Mouse (Mus musculus) stomach, embryonic 14.5 days (tissue): ENCODE data around the gene Grk1. TPM values are rescaled to one million over a fixed set of nuclear protein-coding genes. Genes with fewer than 3 reads are reported as not detected.

Source experiments
- ATAC-seq: fragments of 200-750 bp; cut with Nextera tagmentation; 2 replicates; pipeline ENCODE4 v1.8.0; 2017; ENCODE audit warnings: low read depth, moderate TSS enrichment; ENCODE audit not compliant: insufficient number of reproducible peaks, insufficient read depth, low FRiP score
- H3K27ac ChIP-seq: fragments of 300-500 bp; sonication (generic); 2 replicates; pipeline ENCODE4 v1.5.1; 2014; ENCODE audit warnings: mild to moderate bottlenecking, low read length, moderate library complexity, mixed read lengths
- H3K27me3 ChIP-seq: fragments of 300-500 bp; sonication (generic); 2 replicates; pipeline ENCODE4 v1.6.1; 2014; ENCODE audit warnings: low read length, control low read depth, mixed read lengths; ENCODE audit not compliant: control insufficient read depth, insufficient read depth
- H3K36me3 ChIP-seq: fragments of 300-500 bp; sonication (generic); 2 replicates; pipeline ENCODE4 v1.6.1; 2014; ENCODE audit warnings: mild to moderate bottlenecking, control low read depth, low read length, moderate library complexity, mixed read lengths; ENCODE audit not compliant: control insufficient read depth, insufficient read depth
- H3K4me1 ChIP-seq: fragments of 300-500 bp; sonication (generic); 2 replicates; pipeline ENCODE4 v1.6.1; 2014; ENCODE audit warnings: low read length, control low read depth, mixed read lengths; ENCODE audit not compliant: control insufficient read depth, insufficient read depth
- H3K4me2 ChIP-seq: fragments of 300-500 bp; sonication (generic); replicated peaks from 2 replicates; pipeline ENCODE4 v1.6.1; 2014; ENCODE audit warnings: low read depth, low read length, control low read depth
- H3K4me3 ChIP-seq: fragments of 300-500 bp; sonication (generic); 2 replicates; pipeline ENCODE4 v1.5.1; 2014; ENCODE audit warnings: low read depth, low read length, control low read depth
- H3K9ac ChIP-seq: fragments of 300-500 bp; sonication (generic); replicated peaks from 2 replicates; pipeline ENCODE4 v1.6.1; 2014; ENCODE audit warnings: low read depth, mild to moderate bottlenecking, control low read depth, low read length, moderate library complexity, mixed read lengths
- H3K9me3 ChIP-seq: fragments of 300-500 bp; sonication (generic); 2 replicates; pipeline ENCODE4 v1.6.1; 2016; ENCODE audit warnings: low read depth, low read length, control low read depth; ENCODE audit not compliant: control insufficient read depth
- WGBS: fragments of 180-500 bp; shearing (Covaris S2); extraction: QIAGEN DNeasy Blood & Tissue Kit; methylation state at CpG from one replicate; pipeline ENCODE4 v1.1.7; 2014; 5-methylcytosine and 5-hydroxymethylcytosine counted together
- polyA plus RNA-seq: library from polyadenylated mRNA; unstranded; fragments of >200 nt; fragmentation: Nextera tagmentation; extraction: Ambion mirVana; gene quantifications from 2 replicates; pipeline ENCODE4 v1.2.1, GENCODE M21; 2014

Grk1 gene
- polyA plus RNA-seq, 1 experiment from 2014 or later, result not detected

- 19% methylated on average over 2 of the region's 2 CpGs for WGBS
- no peak; the same call in 1 of the 2 replicates for ATAC-seq
- no peak overlapping the region for H3K4me3 ChIP-seq
- H3K9me3 ChIP-seq, result no peaks in the 10 kb centered on the region
- no peaks in the 10 kb centered on the region for H3K27me3 ChIP-seq
- no peak overlapping the region for H3K9ac ChIP-seq
- no peaks in the 10 kb centered on the region for H3K36me3 ChIP-seq
- H3K4me2 ChIP-seq, result no peak overlapping the region
- H3K4me1 ChIP-seq, result no peaks in the 10 kb centered on the region
- H3K27ac ChIP-seq, result no peak overlapping the region
Observed at GRCm38 (mm10) chr8:13455295-13455694, 50.4 kb downstream of the Grk1 start.

GRCm38 (mm10) chr8:13459431-13459830, 54.5 kb downstream of the Grk1 start:
- H3K9me3 ChIP-seq, result no peaks in the 10 kb centered on the region
- no peak overlapping the region for H3K4me2 ChIP-seq
- ATAC-seq, result no peak
- no peaks in the 10 kb centered on the region for H3K36me3 ChIP-seq
- 96% methylated on average over 4 of the region's 4 CpGs for WGBS
- no peaks in the 10 kb centered on the region for H3K27me3 ChIP-seq
- no peak overlapping the region for H3K4me3 ChIP-seq
- H3K4me1 ChIP-seq, result no peaks in the 10 kb centered on the region
- no peak overlapping the region for H3K9ac ChIP-seq
- no peak overlapping the region for H3K27ac ChIP-seq

- Histone ChIP-seq H3K9me3 (no peaks in the 10 kb centered on the region), H3K27ac (no peak overlapping the region), H3K4me1 (no peaks in the 10 kb centered on the region), H3K9ac (no peak overlapping the region), H3K27me3 (no peaks in the 10 kb centered on the region), H3K4me3 (no peak overlapping the region), H3K36me3 (no peaks in the 10 kb centered on the region), H3K4me2 (no peak overlapping the region)
- 78% methylated on average over 17 of the region's 17 CpGs for WGBS
- no peak for ATAC-seq
Observed at GRCm38 (mm10) chr8:13461085-13461765, 56.3 kb downstream of the Grk1 start.

GRCm38 (mm10) chr8:13461843-13462242, 57.0 kb downstream of the Grk1 start:
- Histone ChIP-seq H3K27ac (no peak overlapping the region), H3K4me1 (no peaks in the 10 kb centered on the region), H3K4me3 (no peak overlapping the region), H3K4me2 (no peak overlapping the region), H3K9me3 (no peaks in the 10 kb centered on the region), H3K27me3 (no peaks in the 10 kb centered on the region), H3K36me3 (no peaks in the 10 kb centered on the region), H3K9ac (no peak overlapping the region)
- 38% methylated on average over 4 of the region's 4 CpGs for WGBS
- no peak for ATAC-seq

GRCm38 (mm10) chr8:13462392-13462791, 57.5 kb downstream of the Grk1 start:
- Histone ChIP-seq H3K9me3 (no peaks in the 10 kb centered on the region), H3K27ac (no peak overlapping the region), H3K27me3 (no peaks in the 10 kb centered on the region), H3K4me1 (no peaks in the 10 kb centered on the region), H3K36me3 (no peaks in the 10 kb centered on the region), H3K9ac (no peak overlapping the region), H3K4me3 (no peak overlapping the region), H3K4me2 (no peak overlapping the region)
- 71% methylated on average over 10 of the region's 10 CpGs for WGBS
- no peak for ATAC-seq

- H3K27ac ChIP-seq, result no peak overlapping the region
- no peak overlapping the region for H3K4me2 ChIP-seq
- no peaks in the 10 kb centered on the region for H3K9me3 ChIP-seq
- H3K27me3 ChIP-seq, result no peaks in the 10 kb centered on the region
- H3K4me3 ChIP-seq, result no peak overlapping the region
- no peaks in the 10 kb centered on the region for H3K4me1 ChIP-seq
- no peaks in the 10 kb centered on the region; the same call in 1 of the 2 replicates for H3K36me3 ChIP-seq
- no peak overlapping the region for H3K9ac ChIP-seq
- WGBS, result 41% methylated on average over 7 of the region's 7 CpGs
- ATAC-seq, result no peak; the same call in 1 of the 2 replicates
Observed at GRCm38 (mm10) chr8:13465324-13465723, 60.4 kb downstream of the Grk1 start.

- Histone ChIP-seq H3K27ac (no peak overlapping the region), H3K4me1 (no peaks in the 10 kb centered on the region), H3K4me2 (no peak overlapping the region), H3K9me3 (no peaks in the 10 kb centered on the region), H3K27me3 (no peaks in the 10 kb centered on the region), H3K36me3 (no peaks in the 10 kb centered on the region; the same call in 1 of the 2 replicates), H3K4me3 (no peak overlapping the region), H3K9ac (no peak overlapping the region)
- ATAC-seq, result no peak
- 62% methylated on average over 5 of the region's 5 CpGs for whole genome bisulfite sequencing
Observed at GRCm38 (mm10) chr8:13466989-13467388, 62.1 kb downstream of the Grk1 start.

- Histone ChIP-seq H3K27ac (no peak overlapping the region), H3K36me3 (no peaks in the 10 kb centered on the region; the same call in 1 of the 2 replicates), H3K27me3 (no peaks in the 10 kb centered on the region), H3K4me1 (no peaks in the 10 kb centered on the region), H3K9ac (no peak overlapping the region), H3K9me3 (no peaks in the 10 kb centered on the region), H3K4me3 (no peak overlapping the region), H3K4me2 (no peak overlapping the region)
- 82% methylated on average over 9 of the region's 9 CpGs for WGBS
- no peak for ATAC-seq
Observed at GRCm38 (mm10) chr8:13468737-13469136, 63.9 kb downstream of the Grk1 start.

- H3K36me3 ChIP-seq, result no peaks in the 10 kb centered on the region; the same call in 1 of the 2 replicates
- H3K27me3 ChIP-seq, result no peaks in the 10 kb centered on the region
- H3K4me2 ChIP-seq, result no peak overlapping the region
- ATAC-seq, result no peak
- H3K4me3 ChIP-seq, result no peak overlapping the region
- H3K9me3 ChIP-seq, result no peaks in the 10 kb centered on the region
- H3K27ac ChIP-seq, result no peak overlapping the region
- 72% methylated on average over 11 of the region's 11 CpGs for WGBS
- H3K9ac ChIP-seq, result no peak overlapping the region
- no peaks in the 10 kb centered on the region for H3K4me1 ChIP-seq
Observed at GRCm38 (mm10) chr8:13471484-13471883, 66.6 kb downstream of the Grk1 start.
